Mouse (Mus musculus): ENCODE measurements around the gene Ccdc43. TPM values are rescaled to one million over a fixed set of nuclear protein-coding genes. Genes with fewer than 3 reads are reported as not detected.

The Ccdc43 gene
- polyA plus RNA-seq, 1 experiment from 2014 or later: 31.9 TPM

GRCm38 (mm10) chr11:102646226-102646625, 51.4 kb downstream of the Ccdc43 start:
- Histone ChIP-seq H3K4me1 (ENCODE audit: control insufficient read depth in 2 of 2, insufficient read depth in 2 of 2, low read length in 2 of 2) (peaks cover 21 to 37% of the 10 kb centered on the region in 2 experiments), H3K27ac (replicated peaks in 1 of 2; ENCODE audit: control insufficient read depth in 1 of 2, insufficient read depth in 1 of 2, low read depth in 2 of 2, low read length in 2 of 2) (peak overlapping the region; percentile 64 to 77), H3K9ac (ENCODE audit: low read length) (no peak overlapping the region), H3K27me3 (ENCODE audit: control insufficient read depth, insufficient read depth, low read length) (no peaks in the 10 kb centered on the region), H3K36me3 (ENCODE audit: control insufficient read depth, insufficient read depth, low read length) (no peaks in the 10 kb centered on the region), H3K9me3 (ENCODE audit: control insufficient read depth, low read length) (no peaks in the 10 kb centered on the region), H3K4me3 (ENCODE audit: control insufficient read depth in 1 of 2, insufficient read depth in 1 of 2, low read depth in 1 of 2, low read length in 2 of 2) (no peak overlapping the region), H3K4me2 (ENCODE audit: low read length) (peak overlapping the region; percentile 37)
- ATAC-seq (ENCODE audit: insufficient number of reproducible peaks, insufficient read depth, low FRiP score, low read depth): no peak
- WGBS: 63% methylated on average over 13 of the region's 13 CpGs

GRCm38 (mm10) chr11:102643891-102644382, 53.6 kb downstream of the Ccdc43 start:
- H3K4me3 ChIP-seq (ENCODE audit: control insufficient read depth in 1 of 2, insufficient read depth in 1 of 2, low read depth in 1 of 2, low read length in 2 of 2): no peak overlapping the region
- no peaks in the 10 kb centered on the region for H3K9me3 ChIP-seq (ENCODE audit: control insufficient read depth, low read length)
- H3K27ac ChIP-seq (replicated peaks in 1 of 2; ENCODE audit: control insufficient read depth in 1 of 2, insufficient read depth in 1 of 2, low read depth in 2 of 2, low read length in 2 of 2): peak overlapping the region; percentile 80 to 93
- H3K27me3 ChIP-seq (ENCODE audit: control insufficient read depth, insufficient read depth, low read length): no peaks in the 10 kb centered on the region
- H3K4me2 ChIP-seq (ENCODE audit: low read length): no peak overlapping the region; the same call in 1 of the 2 replicates
- 7% methylated on average over 10 of the region's 10 CpGs for WGBS
- peaks cover 26 to 57% of the 10 kb centered on the region in 2 experiments for H3K4me1 ChIP-seq (ENCODE audit: control insufficient read depth in 2 of 2, insufficient read depth in 2 of 2, low read length in 2 of 2)
- no peak overlapping the region for H3K9ac ChIP-seq (ENCODE audit: low read length)
- peak; percentile 87 for ATAC-seq (ENCODE audit: insufficient number of reproducible peaks, insufficient read depth, low FRiP score, low read depth)
- no peaks in the 10 kb centered on the region for H3K36me3 ChIP-seq (ENCODE audit: control insufficient read depth, insufficient read depth, low read length)

- Histone ChIP-seq H3K9ac (ENCODE audit: low read length) (no peak overlapping the region), H3K4me1 (ENCODE audit: control insufficient read depth in 2 of 2, insufficient read depth in 2 of 2, low read length in 2 of 2) (peaks cover 22 to 37% of the 10 kb centered on the region in 2 experiments), H3K4me2 (ENCODE audit: low read length) (no peak overlapping the region), H3K4me3 (ENCODE audit: control insufficient read depth in 1 of 2, insufficient read depth in 1 of 2, low read depth in 1 of 2, low read length in 2 of 2) (no peak overlapping the region), H3K9me3 (ENCODE audit: control insufficient read depth, low read length) (no peaks in the 10 kb centered on the region), H3K36me3 (ENCODE audit: control insufficient read depth, insufficient read depth, low read length) (no peaks in the 10 kb centered on the region), H3K27me3 (ENCODE audit: control insufficient read depth, insufficient read depth, low read length) (no peaks in the 10 kb centered on the region), H3K27ac (replicated peaks in 1 of 2; ENCODE audit: control insufficient read depth in 1 of 2, insufficient read depth in 1 of 2, low read depth in 2 of 2, low read length in 2 of 2) (no peak overlapping the region)
- WGBS: 36% methylated on average over 12 of the region's 12 CpGs
- no peak for ATAC-seq (ENCODE audit: insufficient number of reproducible peaks, insufficient read depth, low FRiP score, low read depth)
Measured at GRCm38 (mm10) chr11:102636887-102637286, 60.7 kb downstream of the Ccdc43 start.

Small RNA genes within 50 kb of the gene (microRNA-seq; reads per million reads assigned to microRNA genes)
- gene Gm22920: not detected

Other genes starting within 250 kb of the Ccdc43 start
- 6.7 and 6.8 TPM in 2 replicates for gene Itga2b, start 227.7 kb downstream of the Ccdc43 start, polyA plus RNA-seq (2014; fragmentation: Nextera tagmentation; extraction: Ambion mirVana)
- 30.7 and 36.9 TPM in 2 replicates for gene Gpatch8, start 141.4 kb downstream of the Ccdc43 start, polyA plus RNA-seq (2014; fragmentation: Nextera tagmentation; extraction: Ambion mirVana)
- gene Gm11627, start 118.3 kb downstream of the Ccdc43 start, polyA plus RNA-seq (2014; fragmentation: Nextera tagmentation; extraction: Ambion mirVana): 12.6 and 13.9 TPM in 2 replicates
- 18.7 and 24.0 TPM in 2 replicates for gene Fzd2, start 93.4 kb downstream of the Ccdc43 start, polyA plus RNA-seq (2014; fragmentation: Nextera tagmentation; extraction: Ambion mirVana)
- gene Meioc, start 34.1 kb downstream of the Ccdc43 start, polyA plus RNA-seq (2014; fragmentation: Nextera tagmentation; extraction: Ambion mirVana): 1.1 TPM in 2 replicates
- gene Adam11, start 63.7 kb upstream of the Ccdc43 start, polyA plus RNA-seq (2014; fragmentation: Nextera tagmentation; extraction: Ambion mirVana): 5.9 and 7.3 TPM in 2 replicates
- 53.8 and 54.9 TPM in 2 replicates for gene Gjc1, start 121.9 kb upstream of the Ccdc43 start, polyA plus RNA-seq (2014; fragmentation: Nextera tagmentation; extraction: Ambion mirVana)
- gene Higd1b, start 138.1 kb upstream of the Ccdc43 start, polyA plus RNA-seq (2014; fragmentation: Nextera tagmentation; extraction: Ambion mirVana): 0.61 and 0.67 TPM in 2 replicates
- gene Eftud2, start 183.2 kb upstream of the Ccdc43 start, polyA plus RNA-seq (2014; fragmentation: Nextera tagmentation; extraction: Ambion mirVana): 100 and 103 TPM in 2 replicates
- 0.70 and 0.71 TPM in 2 replicates for gene Ccdc103, start 183.4 kb upstream of the Ccdc43 start, polyA plus RNA-seq (2014; fragmentation: Nextera tagmentation; extraction: Ambion mirVana)
- not detected in 2 replicates for gene Fam187a, start 187.4 kb upstream of the Ccdc43 start, polyA plus RNA-seq (2014; fragmentation: Nextera tagmentation; extraction: Ambion mirVana)
- 0.15 TPM in 1 of 2 replicates, not detected in the other for gene Gfap, start 203.1 kb upstream of the Ccdc43 start, polyA plus RNA-seq (2014; fragmentation: Nextera tagmentation; extraction: Ambion mirVana)
- gene Kif18b, start 227.3 kb upstream of the Ccdc43 start, polyA plus RNA-seq (2014; fragmentation: Nextera tagmentation; extraction: Ambion mirVana): 4.2 and 4.7 TPM in 2 replicates
- gene C1ql1, start 248.9 kb upstream of the Ccdc43 start, polyA plus RNA-seq (2014; fragmentation: Nextera tagmentation; extraction: Ambion mirVana): 0.71 and 1.5 TPM in 2 replicates